Mouse (Mus musculus) embryonic facial prominence, embryonic 10.5 days (tissue): ENCODE results near the gene Srrm2. TPM values are rescaled to one million over a fixed set of nuclear protein-coding genes. Genes with fewer than 3 reads are reported as not detected.
A peak's percentile ranks its signal among the peaks of the same experiment; 100 is the strongest.
"Not testable (repeated sequence)": the region's sequence is repeated elsewhere in the genome, so short reads cannot be mapped to it uniquely, and the experiment has no call there.

ENCODE experiments used
- DNase-seq: peaks from one replicate; pipeline ENCODE4 v3.0.0-alpha.2; 2017; ENCODE audit warnings: low spot score
- H3K27ac ChIP-seq: fragments of 300-500 bp; sonication (generic); replicated peaks from 2 replicates; pipeline ENCODE4 v1.5.1; 2016; ENCODE audit warnings: mild to moderate bottlenecking
- H3K27me3 ChIP-seq: fragments of 300-500 bp; sonication (generic); replicated peaks from 2 replicates; pipeline ENCODE4 v1.6.1; 2016; ENCODE audit warnings: low read depth, mild to moderate bottlenecking; ENCODE audit not compliant: poor library complexity, severe bottlenecking
- H3K36me3 ChIP-seq: fragments of 300-500 bp; sonication (generic); replicated peaks from 2 replicates; pipeline ENCODE4 v1.6.1; 2016; ENCODE audit warnings: mild to moderate bottlenecking, moderate library complexity
- H3K4me1 ChIP-seq: fragments of 300-500 bp; sonication (generic); 2 replicates; pipeline ENCODE4 v1.6.1; 2016
- H3K4me3 ChIP-seq: fragments of 300-500 bp; sonication (generic); 2 replicates; pipeline ENCODE4 v1.5.1; 2016; ENCODE audit warnings: mild to moderate bottlenecking, moderate library complexity
- H3K9me3 ChIP-seq: fragments of 300-500 bp; sonication (generic); 2 replicates; pipeline ENCODE4 v1.6.1; 2016; ENCODE audit warnings: mild to moderate bottlenecking
- WGBS: fragments of 180-500 bp; shearing (Covaris S2); methylation state at CpG from one replicate; pipeline ENCODE4 v1.1.7; 2016; 5-methylcytosine and 5-hydroxymethylcytosine counted together
- polyA plus RNA-seq: library from polyadenylated mRNA; unstranded; fragments of >200 nt; fragmentation: Nextera tagmentation; extraction: Ambion mirVana; gene quantifications from 2 replicates; pipeline ENCODE4 v1.2.1, GENCODE M21; 2016

Gene Srrm2
- polyA plus RNA-seq, 1 experiment from 2014 or later = 511 TPM

GRCm38 (mm10) chr17:23772219-23772556, 18.1 kb upstream of the Srrm2 start:
- not testable (repeated sequence) for DNase-seq, H3K27me3 ChIP-seq, H3K27ac ChIP-seq, H3K9me3 ChIP-seq
- Histone ChIP-seq H3K4me3 (peak overlapping the region; percentile 90), H3K36me3 (peaks cover 27% of the 10 kb centered on the region), H3K4me1 (peaks cover 24% of the 10 kb centered on the region)
- whole genome bisulfite sequencing = 85% methylated on average over 2 of the region's 2 CpGs

GRCm38 (mm10) chr17:23773676-23774075, 16.7 kb upstream of the Srrm2 start:
- 72% methylated on average over 6 of the region's 6 CpGs for WGBS
- Histone ChIP-seq H3K4me1 (peaks cover 24% of the 10 kb centered on the region), H3K9me3 (no peaks in the 10 kb centered on the region), H3K27me3 (no peaks in the 10 kb centered on the region), H3K4me3 (no peak overlapping the region), H3K27ac (no peak overlapping the region), H3K36me3 (peaks cover 13% of the 10 kb centered on the region)
- DNase-seq = no peak

DNA sequence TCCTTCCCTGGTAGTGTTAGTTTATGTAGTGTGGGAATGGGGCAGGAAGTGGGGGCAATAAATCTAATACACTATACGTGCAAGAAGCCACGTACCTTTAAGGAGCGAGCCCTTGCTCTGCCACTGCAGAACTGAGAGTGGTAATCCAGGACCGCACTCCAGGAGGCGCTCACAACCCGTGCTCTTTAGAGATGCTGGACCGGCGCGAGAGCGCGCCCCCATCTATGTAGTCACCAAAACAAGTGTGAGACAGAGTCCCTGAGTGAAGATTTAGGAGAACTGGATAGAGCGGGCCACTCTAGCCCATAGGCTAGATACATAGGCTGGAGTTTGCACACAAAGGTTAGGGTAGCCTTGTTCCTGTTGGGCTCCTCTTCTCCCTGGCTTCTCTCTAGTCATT, 16.2 kb upstream of the Srrm2 start:
- WGBS = 8% methylated on average over 12 of the region's 12 CpGs
- Histone ChIP-seq H3K4me3 (peak overlapping the region; percentile 23; the same call in 1 of the 2 replicates), H3K36me3 (peaks cover 11% of the 10 kb centered on the region), H3K27ac (no peak overlapping the region), H3K9me3 (no peaks in the 10 kb centered on the region), H3K27me3 (no peaks in the 10 kb centered on the region), H3K4me1 (peaks cover 24% of the 10 kb centered on the region)
- DNase-seq = peak; percentile 84

- 81% methylated on average over 10 of the region's 10 CpGs for WGBS
- DNase-seq = no peak
- H3K27ac ChIP-seq = no peak overlapping the region
- peaks cover 13% of the 10 kb centered on the region for H3K4me1 ChIP-seq
- 0 out of 2 replicates have a peak, but pooled peaks cover 8% of the 10 kb centered on the region for H3K36me3 ChIP-seq
- H3K9me3 ChIP-seq = no peaks in the 10 kb centered on the region
- H3K27me3 ChIP-seq = no peaks in the 10 kb centered on the region
- H3K4me3 ChIP-seq = no peak overlapping the region
Measured at GRCm38 (mm10) chr17:23776216-23776615, 14.1 kb upstream of the Srrm2 start.

- 78% methylated on average over 2 of the region's 2 CpGs for WGBS
- Histone ChIP-seq H3K27ac (no peak overlapping the region), H3K36me3 (0 out of 2 replicates have a peak, but pooled peaks cover 8% of the 10 kb centered on the region), H3K4me1 (peaks cover 4% of the 10 kb centered on the region), H3K4me3 (no peak overlapping the region), H3K27me3 (no peaks in the 10 kb centered on the region), H3K9me3 (no peaks in the 10 kb centered on the region)
- DNase-seq = no peak
Measured at GRCm38 (mm10) chr17:23777141-23777540, 13.2 kb upstream of the Srrm2 start.

DNA sequence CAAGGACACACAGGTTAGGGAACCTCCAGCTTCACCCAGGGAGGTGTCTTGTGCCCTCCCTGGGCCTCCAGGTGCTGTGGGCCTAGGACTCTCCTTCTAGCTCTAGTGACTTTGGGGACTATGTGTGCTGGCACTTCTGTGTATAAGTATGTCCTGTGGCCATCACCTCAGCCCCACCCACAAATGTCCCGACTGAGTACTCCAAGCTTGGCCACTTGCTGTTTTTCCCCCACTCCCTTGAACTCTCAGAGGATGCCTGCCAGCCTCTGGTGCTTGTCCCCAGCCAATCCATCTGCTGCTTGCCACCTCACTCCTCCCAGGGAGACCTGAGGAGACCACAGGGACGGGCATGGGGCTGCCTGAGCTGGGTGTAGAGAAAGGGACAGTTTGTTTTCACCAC, 11.9 kb upstream of the Srrm2 start:
- H3K27ac ChIP-seq = no peak overlapping the region
- WGBS = 53% methylated on average over 2 of the region's 2 CpGs
- H3K4me1 ChIP-seq = peaks cover 4% of the 10 kb centered on the region
- no peak overlapping the region for H3K4me3 ChIP-seq
- no peaks in the 10 kb centered on the region for H3K9me3 ChIP-seq
- no peak for DNase-seq
- H3K36me3 ChIP-seq = 0 out of 2 replicates have a peak, but pooled peaks cover 8% of the 10 kb centered on the region
- H3K27me3 ChIP-seq = no peaks in the 10 kb centered on the region

DNA sequence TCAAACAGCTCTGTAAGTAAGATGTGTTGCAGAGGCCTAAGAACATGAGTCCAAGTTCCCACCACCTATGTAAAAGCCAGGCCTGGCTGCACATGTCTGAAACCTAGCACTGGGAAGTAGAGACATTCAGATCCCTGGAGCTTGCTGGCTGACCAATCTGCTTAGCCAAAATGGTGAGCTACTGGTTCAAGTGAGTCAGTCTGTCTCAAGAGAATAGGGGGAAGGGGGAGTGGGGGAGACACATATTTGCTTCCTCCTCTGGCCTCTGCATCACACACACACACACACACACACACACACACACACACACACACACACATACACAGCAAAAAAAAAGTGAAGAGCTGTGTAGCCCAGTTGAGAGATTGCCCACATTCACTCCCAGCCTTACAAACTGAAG, 7.0 kb upstream of the Srrm2 start:
- Histone ChIP-seq H3K4me3 (no peak overlapping the region), H3K4me1 (peaks cover 17% of the 10 kb centered on the region), H3K9me3 (no peaks in the 10 kb centered on the region), H3K27ac (no peak overlapping the region), H3K27me3 (no peaks in the 10 kb centered on the region), H3K36me3 (0 out of 2 replicates have a peak, but pooled peaks cover 8% of the 10 kb centered on the region)
- no peak for DNase-seq

DNA sequence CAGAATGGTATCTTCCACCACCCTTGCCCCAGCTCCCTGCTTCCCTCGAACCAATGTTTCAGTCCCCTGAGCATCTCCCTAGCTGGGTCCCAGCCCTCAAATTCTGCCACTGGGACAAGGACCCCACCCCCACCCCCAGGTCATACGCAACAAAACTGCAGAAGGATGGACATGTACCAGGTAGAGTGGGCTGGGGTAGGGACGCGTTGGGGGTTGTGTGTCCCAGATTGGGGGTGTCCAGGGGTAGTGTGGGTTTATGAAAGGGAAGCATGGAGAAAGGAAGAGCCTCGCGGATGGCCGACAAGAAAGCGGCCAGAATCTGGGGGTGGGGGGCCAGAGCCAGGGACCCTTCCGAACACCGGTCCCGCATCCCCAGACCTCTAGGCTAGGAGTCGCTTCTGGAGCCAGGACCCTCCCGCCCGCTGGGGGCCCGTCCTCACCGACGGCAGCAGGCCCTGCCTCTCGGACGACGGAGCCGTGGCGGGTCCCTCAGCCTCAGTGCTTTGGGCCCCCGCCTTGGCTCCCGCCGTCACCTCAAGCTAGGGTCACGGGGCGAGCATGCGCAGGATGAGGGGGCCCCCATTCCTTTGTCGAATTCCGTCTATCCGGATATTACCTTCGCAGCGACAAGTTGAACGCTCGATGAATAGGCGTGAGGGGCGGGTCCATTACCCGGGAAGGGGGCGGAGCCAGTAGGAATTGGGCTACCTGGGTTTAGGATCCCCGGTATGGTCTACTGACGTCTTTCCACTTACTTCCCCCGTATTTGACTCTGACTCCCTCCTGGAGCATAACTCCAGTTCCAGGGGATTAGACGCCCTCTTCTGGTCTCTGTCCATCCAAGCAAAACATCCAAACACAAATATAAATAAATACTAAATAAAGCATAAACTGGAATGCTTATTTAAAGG, 4.5 kb upstream of the Srrm2 start, which contains the start of gene Flywch2:
Gene Flywch2 (minus strand): TSS at position 521 of the 911 bp plus-strand sequence.
- DNase-seq = peak; percentile 87
- H3K27me3 ChIP-seq = no peaks in the 10 kb centered on the region
- H3K4me3 ChIP-seq = peak within 1 kb of the TSS; percentile 75
- no peaks in the 10 kb centered on the region for H3K36me3 ChIP-seq
- peak within 1 kb of the TSS; percentile 90 for H3K27ac ChIP-seq
- 3% methylated on average over 43 of the region's 43 CpGs for WGBS
- H3K4me1 ChIP-seq = peaks cover 31% of the 10 kb centered on the region
- H3K9me3 ChIP-seq = no peaks in the 10 kb centered on the region

DNA sequence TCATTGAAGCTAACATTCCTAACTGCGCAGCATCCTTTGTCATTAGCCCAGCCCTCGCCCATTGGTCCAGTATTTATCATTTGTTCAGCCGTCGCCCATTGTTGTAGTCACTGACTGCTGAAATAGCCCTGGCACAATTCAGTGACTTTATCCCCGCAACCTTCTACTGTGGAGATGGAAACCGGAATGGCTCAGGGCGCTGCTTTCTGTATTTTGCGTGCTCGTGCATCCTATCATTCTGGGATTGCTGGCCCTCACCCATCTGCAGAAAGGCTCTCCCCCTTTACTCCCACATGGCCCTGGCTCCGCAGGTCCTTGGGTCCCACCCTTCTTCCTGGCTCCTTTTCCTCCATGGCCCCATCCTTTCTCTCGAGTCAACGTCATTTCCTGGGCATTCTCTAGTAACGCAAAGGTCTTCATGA, 3.8 kb upstream of the Srrm2 start:
- H3K4me3 ChIP-seq = peak overlapping the region; percentile 75
- H3K36me3 ChIP-seq = no peaks in the 10 kb centered on the region
- no peaks in the 10 kb centered on the region for H3K27me3 ChIP-seq
- no peaks in the 10 kb centered on the region for H3K9me3 ChIP-seq
- peak overlapping the region; percentile 90 for H3K27ac ChIP-seq
- peak; percentile 37 for DNase-seq
- 16% methylated on average over 13 of the region's 13 CpGs for WGBS
- H3K4me1 ChIP-seq = peaks cover 38% of the 10 kb centered on the region

DNA sequence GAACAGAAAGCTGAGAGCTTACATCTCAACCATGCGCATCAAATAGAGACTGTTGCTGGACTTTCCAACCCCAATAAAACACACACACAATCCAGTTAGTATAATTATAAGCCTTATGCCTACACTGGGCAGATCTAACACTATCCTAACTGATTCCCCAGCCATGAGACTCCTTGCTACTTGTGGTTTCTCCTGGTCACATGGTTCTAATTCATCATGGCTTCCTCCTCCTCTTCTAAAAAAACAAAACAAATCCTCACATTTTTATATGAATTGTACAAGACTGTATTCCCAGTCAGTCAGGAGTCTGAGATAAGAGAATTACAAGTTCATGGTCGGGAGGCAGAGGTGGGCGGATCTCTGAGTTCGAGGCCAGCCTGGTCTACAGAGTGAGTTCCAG, 1.4 kb upstream of the Srrm2 start:
- Histone ChIP-seq H3K27me3 (no peaks in the 10 kb centered on the region), H3K9me3 (no peaks in the 10 kb centered on the region), H3K36me3 (0 out of 2 replicates have a peak, but pooled peaks cover 4% of the 10 kb centered on the region), H3K27ac (no peak overlapping the region), H3K4me1 (peaks cover 42% of the 10 kb centered on the region), H3K4me3 (no peak overlapping the region)
- DNase-seq = no peak
- 89% methylated on average over 4 of the region's 4 CpGs for WGBS

GRCm38 (mm10) chr17:23789749-23790268, 523 bp upstream of the Srrm2 start:
- Histone ChIP-seq H3K4me3 (peak overlapping the region; percentile 61), H3K27me3 (no peaks in the 10 kb centered on the region), H3K4me1 (peaks cover 42% of the 10 kb centered on the region), H3K9me3 (no peaks in the 10 kb centered on the region), H3K36me3 (0 out of 2 replicates have a peak, but pooled peaks cover 6% of the 10 kb centered on the region), H3K27ac (peak overlapping the region; percentile 97)
- DNase-seq = no peak
- WGBS = 11% methylated on average over 8 of the region's 8 CpGs

GRCm38 (mm10) chr17:23791079-23791357, 686 bp downstream of the Srrm2 start:
- Histone ChIP-seq H3K27ac (peak overlapping the region; percentile 97), H3K4me3 (peak overlapping the region; percentile 61), H3K4me1 (peaks cover 32% of the 10 kb centered on the region), H3K27me3 (no peaks in the 10 kb centered on the region), H3K36me3 (0 out of 2 replicates have a peak, but pooled peaks cover 6% of the 10 kb centered on the region), H3K9me3 (no peaks in the 10 kb centered on the region)
- 57% methylated on average over 2 of the region's 2 CpGs for WGBS
- no peak for DNase-seq

- H3K36me3 ChIP-seq = peaks cover 11% of the 10 kb centered on the region
- peaks cover 26% of the 10 kb centered on the region for H3K4me1 ChIP-seq
- no peak overlapping the region for H3K4me3 ChIP-seq
- DNase-seq = no peak
- 95% methylated on average over 8 of the region's 8 CpGs for WGBS
- peaks cover 3% of the 10 kb centered on the region; the same call in 1 of the 2 replicates for H3K9me3 ChIP-seq
- H3K27ac ChIP-seq = no peak overlapping the region
- H3K27me3 ChIP-seq = no peaks in the 10 kb centered on the region
Measured at GRCm38 (mm10) chr17:23795323-23795722, 5.0 kb downstream of the Srrm2 start.
